Mouse (Mus musculus) embryonic fibroblast, embryonic 13.5 days (primary cell): ENCODE results near the gene B3galnt1. TPM values are rescaled to one million over a fixed set of nuclear protein-coding genes. Genes with fewer than 3 reads are reported as not detected.
"Not testable (repeated sequence)": the region's sequence is repeated elsewhere in the genome, so short reads cannot be mapped to it uniquely, and the experiment has no call there.

Experiments
- H3K27ac ChIP-seq: 2 replicates; pipeline ENCODE4 v1.5.1; 2012; ENCODE audit warnings: low read length, control low read depth, inconsistent platforms; ENCODE audit not compliant: insufficient read depth
- H3K4me1 ChIP-seq: 2 replicates; pipeline ENCODE4 v1.6.1; 2011; ENCODE audit warnings: low read length; ENCODE audit not compliant: control insufficient read depth, insufficient read depth
- H3K4me3 ChIP-seq: 2 replicates; pipeline ENCODE4 v1.5.1; 2011; ENCODE audit warnings: mild to moderate bottlenecking, control low read depth, low read length; ENCODE audit not compliant: insufficient read depth
- CTCF ChIP-seq: IDR thresholded peaks from 2 replicates; pipeline ENCODE4 v1.5.1; 2011; ENCODE audit warnings: mild to moderate bottlenecking, control low read depth, low read length, moderate library complexity, borderline replicate concordance; ENCODE audit not compliant: insufficient read depth
- POLR2A ChIP-seq: IDR thresholded peaks from 2 replicates; pipeline ENCODE4 v1.6.1; 2011; ENCODE audit warnings: low read depth, mild to moderate bottlenecking, control low read depth, low read length, moderate library complexity
- polyA plus RNA-seq: library from polyadenylated mRNA; stranded (reverse); fragments of >200 nt; gene quantifications from 2 replicates; pipeline ENCODE4 v1.2.4, GENCODE M21; 2011; ENCODE audit warnings: low read depth; ENCODE audit not compliant: missing spikeins, insufficient read length

The B3galnt1 gene
- polyA plus RNA-seq, 1 experiment = 35.5 TPM

DNA sequence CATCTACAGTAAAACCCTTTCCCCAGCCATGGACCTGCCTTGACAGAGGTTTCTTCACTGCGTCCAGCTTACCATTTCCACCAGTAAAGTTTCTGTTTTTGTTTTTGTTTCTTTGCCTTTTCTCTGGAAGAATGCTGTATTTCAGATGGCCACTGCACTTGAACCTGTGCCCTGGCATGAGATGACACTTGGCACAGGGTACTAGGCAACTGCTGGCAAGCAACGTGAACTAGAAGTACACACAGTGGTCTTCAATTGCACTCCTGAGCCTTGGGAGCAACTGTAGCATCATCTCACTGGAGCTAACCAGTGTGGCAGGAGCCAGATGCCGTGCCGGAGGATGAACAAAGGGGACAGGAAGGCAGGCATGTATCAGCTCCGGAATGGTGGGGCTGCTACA, 26.2 kb downstream of the B3galnt1 start:
- H3K27ac ChIP-seq = no peak overlapping the region
- H3K4me3 ChIP-seq = no peak overlapping the region
- no peak for TF ChIP-seq POLR2A
- no peak for TF ChIP-seq CTCF
- no peaks in the 10 kb centered on the region for H3K4me1 ChIP-seq

- not testable (repeated sequence) for H3K27ac ChIP-seq, H3K4me1 ChIP-seq, H3K4me3 ChIP-seq
These were observed 33.2 kb downstream of the B3galnt1 start for GRCm38 (mm10) chr3:69565586-69565985.

- TF ChIP-seq POLR2A (no peak), CTCF (no peak)
- peaks cover 3% of the 10 kb centered on the region; the same call in 1 of the 2 replicates for H3K4me1 ChIP-seq
- no peak overlapping the region for H3K4me3 ChIP-seq
- no peak overlapping the region for H3K27ac ChIP-seq
These were observed 35.4 kb downstream of the B3galnt1 start for GRCm38 (mm10) chr3:69563406-69563805.

GRCm38 (mm10) chr3:69561686-69562085, 37.1 kb downstream of the B3galnt1 start:
- H3K4me1 ChIP-seq = peaks cover 7% of the 10 kb centered on the region; the same call in 1 of the 2 replicates
- no peak overlapping the region for H3K4me3 ChIP-seq
- no peak overlapping the region for H3K27ac ChIP-seq
- TF ChIP-seq CTCF (no peak), POLR2A (no peak)

GRCm38 (mm10) chr3:69559975-69560330, 38.8 kb downstream of the B3galnt1 start:
- Histone ChIP-seq H3K4me1 (peaks cover 7% of the 10 kb centered on the region; the same call in 1 of the 2 replicates), H3K4me3 (no peak overlapping the region), H3K27ac (no peak overlapping the region)
- no peak for TF ChIP-seq POLR2A
- TF ChIP-seq CTCF = no peak

- TF ChIP-seq CTCF (no peak), POLR2A (no peak)
- H3K4me3 ChIP-seq = no peak overlapping the region
These were observed 39.3 kb downstream of the B3galnt1 start for GRCm38 (mm10) chr3:69559316-69559974.

DNA sequence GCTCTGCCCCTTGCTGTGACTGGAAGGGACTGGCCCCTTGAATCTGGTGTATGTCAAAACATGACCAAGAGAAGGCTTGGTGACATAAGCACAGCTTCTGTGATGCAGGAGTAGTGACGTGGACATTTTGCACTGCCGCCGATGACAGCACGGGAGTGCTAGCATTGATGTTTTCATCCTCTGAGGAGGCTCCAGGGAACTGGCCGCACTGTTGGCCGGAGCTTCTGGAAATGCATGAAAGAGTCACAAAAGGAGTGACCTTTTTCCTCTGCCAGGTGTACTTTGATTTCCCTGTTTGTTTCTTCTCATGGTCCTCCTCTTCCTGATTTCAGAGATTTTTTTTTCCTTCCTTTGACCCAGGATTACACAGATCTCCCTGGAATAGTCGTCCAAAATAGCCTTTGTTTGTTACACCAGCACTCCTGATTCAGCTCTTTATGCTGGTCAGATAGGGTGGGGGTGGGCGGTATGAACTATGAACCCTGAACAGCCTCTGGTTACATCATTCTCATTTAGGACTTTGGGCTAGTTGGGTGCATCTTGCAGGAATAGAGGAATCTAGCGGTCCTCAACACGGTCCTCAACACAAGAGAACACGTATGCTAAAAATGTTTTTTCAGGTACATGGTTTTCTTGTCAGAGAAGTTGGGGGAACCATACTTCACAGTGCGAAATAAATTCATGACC, 42.5 kb downstream of the B3galnt1 start:
- Histone ChIP-seq H3K4me3 (no peak overlapping the region), H3K27ac (no peak overlapping the region)
- no peak for TF ChIP-seq POLR2A
- TF ChIP-seq CTCF = no peak

More at GRCm38 (mm10) chr3:69559316-69559974, 39.3 kb downstream of the B3galnt1 start:
- Histone ChIP-seq H3K4me1 (peaks cover 7% of the 10 kb centered on the region; the same call in 1 of the 2 replicates), H3K27ac (no peak overlapping the region)

DNA sequence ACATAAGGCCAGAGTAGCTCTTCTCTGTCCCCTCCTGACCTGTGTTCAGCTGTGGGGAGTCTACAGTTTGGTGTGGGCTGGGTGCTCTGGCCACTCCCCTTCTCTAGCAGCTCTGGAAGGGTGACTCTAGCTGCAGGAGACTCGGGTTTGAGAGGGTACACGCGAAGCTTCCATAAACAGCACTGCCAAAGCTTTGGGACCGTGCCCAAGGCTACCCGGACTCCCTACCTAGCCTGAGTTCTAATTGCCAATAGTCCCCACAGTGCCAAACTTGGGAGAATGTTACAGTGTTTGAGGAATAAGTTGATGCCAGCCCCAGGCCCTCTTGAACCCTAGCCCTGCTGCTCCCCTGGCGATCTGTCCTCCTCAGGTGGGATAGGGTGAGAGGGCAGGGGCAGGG, 43.2 kb downstream of the B3galnt1 start:
- TF ChIP-seq CTCF = no peak
- Histone ChIP-seq H3K4me1 (peaks cover 7% of the 10 kb centered on the region; the same call in 1 of the 2 replicates), H3K4me3 (no peak overlapping the region), H3K27ac (no peak overlapping the region)

More for the DNA sequence above, 42.5 kb downstream of the B3galnt1 start:
- peaks cover 7% of the 10 kb centered on the region; the same call in 1 of the 2 replicates for H3K4me1 ChIP-seq

GRCm38 (mm10) chr3:69549602-69550001, 49.2 kb downstream of the B3galnt1 start:
- TF ChIP-seq POLR2A (no peak), CTCF (no peak)
- Histone ChIP-seq H3K4me3 (no peak overlapping the region), H3K27ac (no peak overlapping the region), H3K4me1 (no peaks in the 10 kb centered on the region)

DNA sequence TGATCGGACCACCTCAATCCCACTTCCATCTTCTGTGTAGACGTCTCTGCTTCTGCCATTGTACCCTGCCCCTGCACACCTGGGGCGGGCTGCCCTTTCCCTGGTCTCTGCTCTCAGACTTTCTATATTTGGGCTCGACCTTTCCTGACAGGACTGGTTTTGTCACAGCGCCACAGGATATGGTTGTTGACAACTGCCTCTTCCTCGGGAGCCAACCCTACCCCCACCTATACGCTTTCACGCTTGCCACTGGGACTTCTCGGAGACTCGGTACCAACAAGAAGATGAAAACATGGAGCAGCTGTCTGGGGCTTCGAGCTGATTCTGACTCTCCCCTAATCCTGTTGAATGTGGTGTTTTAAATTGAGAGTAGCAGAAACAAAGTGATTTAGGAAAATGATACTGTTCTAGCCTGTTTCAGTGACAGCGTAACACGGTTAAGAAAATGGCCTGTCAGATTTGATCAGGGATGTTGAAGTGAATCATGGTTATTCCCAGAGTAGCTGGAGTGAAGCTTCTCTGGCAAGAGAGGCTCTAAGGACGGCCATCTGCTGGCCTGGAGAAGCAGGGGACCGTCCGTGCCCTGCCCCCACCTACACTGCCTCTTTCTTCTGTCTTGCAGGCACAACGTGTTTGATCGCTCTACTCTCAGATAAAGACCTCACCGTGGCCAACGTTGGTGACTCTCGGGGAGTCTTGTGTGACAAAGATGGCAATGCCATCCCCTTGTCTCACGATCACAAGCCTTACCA, 49.9 kb downstream of the B3galnt1 start:
- TF ChIP-seq POLR2A (no peak), CTCF (no peak)
- Histone ChIP-seq H3K27ac (no peak overlapping the region), H3K4me1 (no peaks in the 10 kb centered on the region), H3K4me3 (no peak overlapping the region)
